Mouse (Mus musculus): Measurements from ENCODE around the gene Gm11985.

DNA sequence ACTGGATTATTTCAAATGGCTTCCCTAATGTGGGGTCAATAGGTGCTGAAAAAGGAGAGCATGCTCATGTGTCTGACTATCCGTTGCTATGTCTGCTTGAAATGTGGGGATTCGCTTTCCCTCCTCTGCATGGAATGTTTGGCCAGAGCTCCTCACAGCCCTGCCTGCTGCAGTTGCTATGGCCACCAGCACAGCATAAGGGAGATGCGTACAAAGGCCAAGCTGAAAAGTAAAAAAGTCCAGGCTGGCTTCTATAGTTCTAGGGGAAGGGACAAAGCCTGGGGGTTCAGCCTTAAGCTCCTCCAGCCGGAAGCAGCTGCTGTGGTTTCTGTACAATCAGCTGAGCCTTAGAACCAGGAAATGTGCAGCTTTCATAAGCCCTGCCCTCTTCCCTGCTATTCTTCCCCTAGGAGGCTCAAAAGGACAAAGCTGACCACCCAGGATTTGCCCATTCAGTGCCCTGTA is 27.7 kb downstream of the Gm11985 start:
- TF ChIP-seq GATA1 (IDR thresholded peaks at IDR 0.05; ENCODE audit: borderline replicate concordance, low read length) (no peak), FLI1 (IDR thresholded peaks at IDR 0.05; ENCODE audit: low read length) (no peak)

All from megakaryocyte, embryonic 14.5 days (primary cell).